Mouse (Mus musculus) left cerebral cortex, adult 2 months (tissue): ENCODE measurements around the gene Ppp5c. TPM values are rescaled to one million over a fixed set of nuclear protein-coding genes. Genes with fewer than 3 reads are reported as not detected.
A peak's percentile ranks its signal among the peaks of the same experiment; 100 is the strongest.
"Not testable (repeated sequence)": the region's sequence is repeated elsewhere in the genome, so short reads cannot be mapped to it uniquely, and the experiment has no call there.

Experiments
- DNase-seq, 2 experiments: peaks; one replicate each; pipeline ENCODE4 v3.0.0; 2021 to 2022; ENCODE audit warnings: low spot score in 2 of 2, mixed read lengths in 1 of 2; ENCODE audit errors: extremely low spot score in 1 of 2
- H3K27ac ChIP-seq: fragments of 200-600 bp; 2 replicates; pipeline ENCODE4 v1.8.1; 2022
- H3K4me3 ChIP-seq: fragments of 200-600 bp; 2 replicates; pipeline ENCODE4 v1.8.1; 2022
- CTCF ChIP-seq: fragments of 200-600 bp; IDR thresholded peaks from 2 replicates; pipeline ENCODE4 v1.8.1; 2022; ENCODE audit warnings: antibody characterized with exemption, mild to moderate bottlenecking, moderate library complexity
- intact Hi-C: fragments of 180-260 bp; cut with DNase I; formaldehyde crosslinking; loops from one replicate; pipeline ENCODE4 v1.15.1; 2025
- long read RNA-seq, 2 experiments: library from polyadenylated mRNA; stranded (forward); transcript quantifications; one replicate each; pipeline ENCODE4 v2.0.0; 2021; ENCODE audit warnings: borderline mapping rate in 2 of 2
- total RNA-seq, 2 experiments: library from RNA; stranded (reverse); gene quantifications; 2 replicates each; pipeline ENCODE4 v1.2.3; 2021

The Ppp5c gene
- 100 to 1,000 TPM; 163 to 168 TPM for total RNA-seq
- long read RNA-seq, experiment 1, transcript Ppp5c-201 (13 exons, 2,072 nt) = major isoform, 197 of 234 reads
- long read RNA-seq, experiment 1, partial matches to known transcripts = 4 of 234 reads
- long read RNA-seq, experiment 1, other reads (novel, unspliced or antisense) = 33 of 234 reads
- long read RNA-seq, experiment 2, transcript Ppp5c-201 (13 exons, 2,072 nt) = major isoform, 106 of 143 reads
- long read RNA-seq, experiment 2, partial matches to known transcripts = 6 of 143 reads
- long read RNA-seq, experiment 2, other reads (novel, unspliced or antisense) = 31 of 143 reads

GRCm38 (mm10) chr7:17027588-17028343, at the start of gene Ppp5c:
Gene Ppp5c (minus strand): TSS chr7:17027924.
- Histone ChIP-seq H3K4me3 (peak within 1 kb of the TSS; percentile 85), H3K27ac (peak within 1 kb of the TSS; percentile 98)
- DNase-seq = peak; percentile 88 to 89
- intact Hi-C loops = loop anchor here (2.0 kb wide), 2 partner anchors 29 to 39 kb away; no protein-coding TSS in a partner anchor
- TF ChIP-seq CTCF = no peak

DNA sequence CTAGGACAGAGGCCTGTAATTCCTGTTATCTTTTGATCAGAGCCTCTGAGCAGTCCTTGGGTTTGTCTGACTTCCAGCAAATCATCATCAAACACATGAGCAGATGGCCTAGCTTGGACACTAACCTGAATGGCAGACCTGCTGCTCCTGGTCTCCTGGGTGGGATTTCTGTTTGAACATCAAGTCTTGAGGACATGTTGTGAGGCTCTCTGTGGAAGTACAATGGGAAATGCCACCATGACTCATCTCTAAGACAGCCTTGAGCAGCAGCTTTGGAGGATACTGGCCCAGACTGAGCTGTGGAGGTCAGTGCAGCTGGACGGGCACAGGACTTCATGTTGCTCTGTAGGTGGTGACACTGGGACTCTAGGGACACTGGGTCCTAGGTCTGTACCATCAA, 48.8 kb upstream of the Ppp5c start:
- intact Hi-C loops = no loop called here
- Histone ChIP-seq H3K27ac (no peak overlapping the region), H3K4me3 (no peak overlapping the region)
- TF ChIP-seq CTCF = no peak
- no peak for DNase-seq

GRCm38 (mm10) chr7:17073904-17074615, 46.3 kb upstream of the Ppp5c start, which contains the start of gene Psg16:
Gene Psg16 (plus strand): TSS chr7:17074040.
- DNase-seq = peak; percentile 57 to 66
- Histone ChIP-seq H3K4me3 (peak within 1 kb of the TSS; percentile 37), H3K27ac (peak within 1 kb of the TSS; percentile 18; the same call in 1 of the 2 replicates)
- intact Hi-C loops = loop anchor here (2.0 kb wide), 2 partner anchors 1607 to 1799 kb away; no protein-coding TSS in a partner anchor
- peak; percentile 96 for TF ChIP-seq CTCF

GRCm38 (mm10) chr7:17073513-17073903, 45.8 kb upstream of the Ppp5c start:
- no peak for DNase-seq
- Histone ChIP-seq H3K27ac (no peak overlapping the region), H3K4me3 (no peak overlapping the region)
- intact Hi-C loops = no loop called here
- no peak for TF ChIP-seq CTCF

GRCm38 (mm10) chr7:17067651-17068050, 39.9 kb upstream of the Ppp5c start:
- DNase-seq = not testable (repeated sequence)

GRCm38 (mm10) chr7:17067000-17067399, 39.3 kb upstream of the Ppp5c start:
- TF ChIP-seq CTCF = no peak
- intact Hi-C loops = loop anchor here (1.0 to 2.0 kb wide), 4 partner anchors 40 to 134 kb away; partner anchors contain the start of gene Ppp5c
- Histone ChIP-seq H3K27ac (no peak overlapping the region), H3K4me3 (no peak overlapping the region)
- peak in 1 of 2 experiments; percentile 1 for DNase-seq

More at GRCm38 (mm10) chr7:17067651-17068050, 39.9 kb upstream of the Ppp5c start:
- H3K4me3 ChIP-seq, H3K27ac ChIP-seq: not testable (repeated sequence)
- intact Hi-C loops = loop anchor here (2.0 kb wide), 2 partner anchors 41 to 135 kb away; partner anchors contain the start of gene Ppp5c

- Histone ChIP-seq H3K4me3 (no peak overlapping the region), H3K27ac (no peak overlapping the region)
- intact Hi-C loops = loop anchor here (1.0 to 2.0 kb wide), 4 partner anchors 40 to 134 kb away; partner anchors contain the start of gene Ppp5c
- peak; percentile 87 for TF ChIP-seq CTCF
- peak; percentile 82 to 94 for DNase-seq
Measured at GRCm38 (mm10) chr7:17066412-17066811, 38.7 kb upstream of the Ppp5c start.

DNA sequence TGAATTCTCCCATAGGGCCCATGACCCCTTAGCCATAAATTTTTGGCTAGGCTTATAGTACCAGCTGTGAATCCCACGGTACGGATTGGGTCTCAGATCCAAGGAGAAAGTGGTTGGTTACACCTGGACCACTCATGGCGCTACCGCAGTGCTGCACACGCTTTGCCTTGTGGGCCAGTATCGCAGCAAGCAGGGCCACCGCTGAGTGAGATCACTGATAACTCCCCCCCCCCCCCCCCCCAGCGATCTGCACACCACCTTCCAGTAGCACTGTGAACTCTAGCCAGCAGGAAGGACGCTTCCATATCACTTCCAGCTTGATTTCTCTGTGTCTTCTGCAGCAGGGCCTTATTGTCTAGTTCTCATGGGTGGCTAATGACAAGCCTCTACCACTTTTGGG, 37.9 kb upstream of the Ppp5c start:
- peak in 1 of 2 experiments; percentile 8 for DNase-seq
- intact Hi-C loops = loop anchor here (1.0 to 2.0 kb wide), 4 partner anchors 39 to 133 kb away; partner anchors contain the start of gene Ppp5c
- TF ChIP-seq CTCF = no peak

DNA sequence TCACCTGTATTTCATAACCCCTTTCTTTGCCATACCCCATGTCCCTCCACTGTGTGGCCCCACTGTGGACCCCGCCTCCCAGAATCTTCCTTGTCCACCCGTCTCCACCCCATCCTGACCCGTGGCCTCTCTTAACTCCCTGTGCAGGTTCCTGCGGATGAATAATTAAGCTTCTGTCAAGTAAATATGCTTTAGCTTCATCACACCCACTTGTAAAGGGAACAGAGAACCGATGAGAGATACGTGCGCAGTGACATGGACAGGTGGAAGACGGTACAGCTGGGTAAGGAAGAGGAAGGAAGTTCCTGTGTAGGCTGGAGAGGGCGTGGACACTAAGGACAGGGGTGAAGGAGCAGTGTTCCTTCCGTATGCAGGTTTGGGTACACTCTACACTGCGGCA, 35.1 kb upstream of the Ppp5c start:
- no peak for TF ChIP-seq CTCF
- Histone ChIP-seq H3K27ac (peak overlapping the region; percentile 32), H3K4me3 (peak overlapping the region; percentile 38)
- no peak for DNase-seq
- intact Hi-C loops = loop anchor here (5.0 kb wide), 1 partner anchor 46 kb away; no protein-coding TSS in a partner anchor

More for the DNA sequence above, 37.9 kb upstream of the Ppp5c start:
- no peak overlapping the region for H3K4me3 ChIP-seq
- H3K27ac ChIP-seq = no peak overlapping the region

DNA sequence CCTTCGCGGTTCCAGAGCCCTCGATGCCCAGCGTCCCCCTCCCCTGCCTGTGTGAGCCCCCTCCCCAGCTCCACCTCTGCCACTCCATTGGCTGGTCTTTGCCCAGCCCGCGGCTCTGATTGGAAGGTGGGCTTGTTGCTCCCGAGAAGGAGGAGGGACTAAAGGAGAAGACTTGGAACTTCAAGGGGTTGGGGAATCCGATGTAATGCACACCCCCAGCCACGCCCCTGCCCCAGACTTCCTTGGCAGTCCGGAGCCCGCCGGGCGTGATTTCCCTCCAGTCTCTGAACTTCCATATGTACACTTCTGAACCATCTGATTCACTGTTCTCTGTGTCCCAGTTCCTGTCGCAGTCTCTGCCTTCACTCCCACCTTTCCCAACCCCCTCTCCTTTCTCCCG, 34.7 kb upstream of the Ppp5c start, which contains the start of gene Hif3a:
TSS of gene Hif3a (minus strand) at position 39 of the 400 bp plus-strand sequence.
- no peak for TF ChIP-seq CTCF
- intact Hi-C loops = loop anchor here (5.0 kb wide), 1 partner anchor 45 kb away; no protein-coding TSS in a partner anchor
- H3K27ac ChIP-seq = peak within 1 kb of the TSS; percentile 92
- peak within 1 kb of the TSS; percentile 38 for H3K4me3 ChIP-seq
- peak; percentile 45 to 56 for DNase-seq
